Mouse (Mus musculus): ENCODE measurements around the gene Ntm.

GRCm38 (mm10) chr9:29479051-29479450, 483.9 kb downstream of the Ntm start:
- TF ChIP-seq MAX (IDR thresholded peaks at IDR 0.05) (no peak), CTCF (IDR thresholded peaks at IDR 0.05; ENCODE audit: control insufficient read depth, insufficient read depth, insufficient read length) (no peak), USF1 (IDR thresholded peaks at IDR 0.05; ENCODE audit: low read depth) (no peak), MYOD1 (IDR thresholded peaks at IDR 0.05; ENCODE audit: control insufficient read depth, insufficient read length, low read depth) (no peak)

Measured in C2C12 (cell line).